Mouse (Mus musculus) urinary bladder, postnatal 0 days (tissue): ENCODE results near the gene Dusp19. TPM values are rescaled to one million over a fixed set of nuclear protein-coding genes. Genes with fewer than 3 reads are reported as not detected.

ENCODE experiments used
- microRNA counts: library from miRNA; unstranded; fragments of <30 nt; microRNA quantifications from one replicate; lab custom pipeline; 2016
- microRNA-seq: library from miRNA; unstranded; fragments of <30 nt; microRNA quantifications from one replicate; pipeline ENCODE4, GENCODE M21; 2016
- polyA plus RNA-seq: library from polyadenylated mRNA; unstranded; fragments of >200 nt; fragmentation: Nextera tagmentation; extraction: Ambion mirVana; gene quantifications from 2 replicates; pipeline ENCODE4 v1.2.1, GENCODE M21; 2015

The Dusp19 gene
- polyA plus RNA-seq: 10.4 and 12.5 TPM in 2 replicates

GRCm38 (mm10) chr2:80616854-80617737 lies at the start of gene Dusp19, which contains the start of gene Nup35:
Dusp19 (plus strand) TSS chr2:80617045.
Nup35 (plus strand) TSS chr2:80617236.

GRCm38 (mm10) chr2:80581043-80581711 lies 35.7 kb upstream of the Dusp19 start, which contains the start of gene Nckap1:
Nckap1 (minus strand) TSS chr2:80581380.

MicroRNAs within 50 kb of the gene (microRNA counts, 519-probe panel; counts per million panel counts)
- not detected for microRNA mmu-miR-684 (lab: Ali Mortazavi, UCI)

Small RNAs within 50 kb of the gene (microRNA-seq; reads per million reads assigned to microRNA genes)
- gene Mir684-1: not detected

Other genes with a start within 250 kb of the Dusp19 start
- gene Frzb, start 169.4 kb upstream of the Dusp19 start, polyA plus RNA-seq: 4.7 and 5.9 TPM in 2 replicates
- 52.3 and 64.8 TPM in 2 replicates for gene Nckap1, start 35.7 kb upstream of the Dusp19 start, polyA plus RNA-seq
- gene Nup35, start 191 bp downstream of the Dusp19 start, polyA plus RNA-seq: 15.1 and 16.5 TPM in 2 replicates